9 mouse cellular contexts compared by ENCODE assay signal in genomic region chr9:114815315-114815714, GRCm38 (mm10). TPM values are rescaled to one million over a fixed set of nuclear protein-coding genes. Genes with fewer than 3 reads are reported as not detected.
DNase-seq lines count a peak whose midpoint lies in the region; ATAC-seq and TF ChIP-seq lines count a peak whose summit lies in the region.
"Had no signal": no experiment of that assay in that cellular context is flagged by ENCODE, and none has a peak within 500 bp of the region (broad histone marks: within the 10 kb centered on the region; RNA-seq: fewer than 3 reads in every experiment).

No protein-coding gene starts in this region.

- H3K36me3 ChIP-seq in heart, embryonic 12.5 days, result no peaks in the 10 kb centered on the region
- no peaks in the 10 kb centered on the region for H3K36me3 ChIP-seq in lung, embryonic 15.5 days
- H3K36me3 ChIP-seq in stomach, embryonic 16.5 days (ENCODE audit: control insufficient read depth, insufficient read depth, low read length), result no peaks in the 10 kb centered on the region
- no peaks in the 10 kb centered on the region for H3K36me3 ChIP-seq in midbrain, embryonic 11.5 days (ENCODE audit: control insufficient read depth, insufficient read depth, low read length)
- H3K36me3 ChIP-seq: neural tube, embryonic 13.5 days had no signal

- H3K27ac ChIP-seq in heart, embryonic 12.5 days (ENCODE audit: poor library complexity, severe bottlenecking), result no peak overlapping the region
- no peak overlapping the region for H3K27ac ChIP-seq in bone marrow, adult 2 months (ENCODE audit: control insufficient read depth, insufficient read depth, low read depth, low read length, poor library complexity)
- H3K27ac ChIP-seq in lung, embryonic 15.5 days, result no peak overlapping the region
- H3K27ac ChIP-seq in stomach, embryonic 16.5 days (ENCODE audit: low read length), result no peak overlapping the region
- no peak overlapping the region for H3K27ac ChIP-seq in midbrain, embryonic 11.5 days (ENCODE audit: low read depth, low read length)
- H3K27ac ChIP-seq: neural tube, embryonic 13.5 days had no signal

- H3K27me3 ChIP-seq in heart, embryonic 12.5 days (replicated peaks), result no peaks in the 10 kb centered on the region
- H3K27me3 ChIP-seq in lung, embryonic 15.5 days, result no peaks in the 10 kb centered on the region
- H3K27me3 ChIP-seq in stomach, embryonic 16.5 days (ENCODE audit: control insufficient read depth, insufficient read depth, low read length), result no peaks in the 10 kb centered on the region
- H3K27me3 ChIP-seq in midbrain, embryonic 11.5 days (ENCODE audit: control insufficient read depth, insufficient read depth, low read length), result no peaks in the 10 kb centered on the region
- H3K27me3 ChIP-seq: neural tube, embryonic 13.5 days had no signal

- no peak for ATAC-seq in heart, embryonic 12.5 days (ENCODE audit: insufficient number of reproducible peaks, low FRiP score)
- ATAC-seq in lung, embryonic 15.5 days (ENCODE audit: borderline replicate concordance, extremely low read depth, low FRiP score, low TSS enrichment), result peak; percentile 19; the same call in 1 of the 2 replicates
- peak; percentile 45; the same call in 1 of the 2 replicates for ATAC-seq in stomach, embryonic 16.5 days (ENCODE audit: insufficient read depth, low FRiP score)
- no peak for ATAC-seq in midbrain, embryonic 11.5 days (ENCODE audit: low FRiP score)

- no peaks in the 10 kb centered on the region for H3K4me1 ChIP-seq in heart, embryonic 12.5 days (replicated peaks)
- H3K4me1 ChIP-seq in bone marrow, adult 2 months (ENCODE audit: control insufficient read depth, insufficient read depth, low read length), result peaks cover 1% of the 10 kb centered on the region; the same call in 1 of the 2 replicates
- H3K4me1 ChIP-seq in lung, embryonic 15.5 days, result peaks cover 10% of the 10 kb centered on the region; the same call in 1 of the 2 replicates
- 0 out of 2 replicates have a peak, but pooled peaks cover 4% of the 10 kb centered on the region for H3K4me1 ChIP-seq in stomach, embryonic 16.5 days (ENCODE audit: control insufficient read depth, insufficient read depth, low read length)
- H3K4me1 ChIP-seq in midbrain, embryonic 11.5 days (ENCODE audit: control insufficient read depth, insufficient read depth, low read length), result no peaks in the 10 kb centered on the region
- H3K4me1 ChIP-seq: neural tube, embryonic 13.5 days had no signal

- 0 out of 2 replicates have a peak, but pooled peaks cover 4% of the 10 kb centered on the region for H3K9me3 ChIP-seq in heart, embryonic 12.5 days (replicated peaks)
- H3K9me3 ChIP-seq in lung, embryonic 15.5 days, result no peaks in the 10 kb centered on the region
- H3K9me3 ChIP-seq in stomach, embryonic 16.5 days (replicated peaks; ENCODE audit: control insufficient read depth, low read length), result no peaks in the 10 kb centered on the region
- H3K9me3 ChIP-seq in midbrain, embryonic 11.5 days (ENCODE audit: control insufficient read depth, low read length), result no peaks in the 10 kb centered on the region
- H3K9me3 ChIP-seq: neural tube, embryonic 13.5 days had no signal

- no peak overlapping the region for H3K4me2 ChIP-seq in heart, embryonic 12.5 days
- H3K4me2 ChIP-seq in lung, embryonic 15.5 days, result no peak overlapping the region
- no peak overlapping the region for H3K4me2 ChIP-seq in stomach, embryonic 16.5 days (ENCODE audit: low read depth, low read length)
- no peak overlapping the region for H3K4me2 ChIP-seq in midbrain, embryonic 11.5 days
- H3K4me2 ChIP-seq: neural tube, embryonic 13.5 days had no signal

- TF ChIP-seq POLR2A in bone marrow, adult 2 months (IDR thresholded peaks at IDR 0.05; ENCODE audit: borderline replicate concordance, control insufficient read depth, low read depth, low read length), result no peak

- H3K9ac ChIP-seq in heart, embryonic 12.5 days, result no peak overlapping the region
- no peak overlapping the region for H3K9ac ChIP-seq in lung, embryonic 15.5 days
- H3K9ac ChIP-seq in stomach, embryonic 16.5 days (ENCODE audit: low read length), result no peak overlapping the region
- H3K9ac ChIP-seq in midbrain, embryonic 11.5 days (ENCODE audit: low read length), result no peak overlapping the region
- H3K9ac ChIP-seq: neural tube, embryonic 13.5 days had no signal

- WGBS in heart, embryonic 12.5 days, result 68% methylated on average over 4 of the region's 4 CpGs
- whole genome bisulfite sequencing in bone marrow, adult 2 months, result 23% methylated on average over 4 of the region's 4 CpGs
- 56% methylated on average over 4 of the region's 4 CpGs for WGBS in lung, embryonic 15.5 days
- 67% methylated on average over 4 of the region's 4 CpGs for WGBS in stomach, embryonic 16.5 days
- WGBS in midbrain, embryonic 11.5 days, result 79% methylated on average over 4 of the region's 4 CpGs

- peak; percentile 22 to 39 for DNase-seq in heart, adult 9 months (ENCODE audit: low spot score in 2 of 2)
- peak; percentile 28 to 47 for DNase-seq in CD8-positive naive resting alpha-beta T cell, adult 2 months (ENCODE audit: low read depth in 2 of 2, low spot score in 2 of 2)
- DNase-seq in heart, postnatal 36 days, result peak; percentile 51 to 55
- no peak for DNase-seq in midbrain, embryonic 11.5 days (ENCODE audit: low spot score, missing footprints)

- peak; percentile 65 for TF ChIP-seq CTCF in bone marrow, adult 2 months (IDR thresholded peaks at IDR 0.05; ENCODE audit: control insufficient read depth, insufficient read depth, low read length)

- no peak overlapping the region for H3K4me3 ChIP-seq in heart, embryonic 12.5 days
- H3K4me3 ChIP-seq in bone marrow, adult 2 months (replicated peaks; ENCODE audit: control insufficient read depth, low read depth, low read length), result no peak overlapping the region
- H3K4me3 ChIP-seq in lung, embryonic 15.5 days, result no peak overlapping the region
- H3K4me3 ChIP-seq in stomach, embryonic 16.5 days (replicated peaks; ENCODE audit: low read length), result no peak overlapping the region
- no peak overlapping the region for H3K4me3 ChIP-seq in midbrain, embryonic 11.5 days (ENCODE audit: low read depth, low read length)
- H3K4me3 ChIP-seq: neural tube, embryonic 13.5 days had no signal

- intact Hi-C loops in heart, postnatal 36 days (cut with DNase I), result loop anchor here (1.0 to 10.0 kb wide), 5 partner anchors 18 to 239 kb away; partner anchors contain the start of gene Cmtm8

RNA-seq across cellular contexts. Expression of gene Cmtm8, which starts 28.6 kb away (rescaled TPM):
- polyA plus RNA-seq in heart, embryonic 12.5 days (2016; fragmentation: Nextera tagmentation; extraction: Ambion mirVana), result 14.9 and 16.2 TPM in 2 replicates
- 0.92 TPM in 1 of 2 replicates, not detected in the other for polyA plus RNA-seq in bone marrow, adult 2 months (2011; ENCODE audit: insufficient read depth, insufficient read length, low replicate concordance, missing spikeins)
- total RNA-seq in heart, postnatal 36 days (2021), result 10 to 100 TPM; 10.7 to 11.0 TPM
- polyA plus RNA-seq in lung, embryonic 15.5 days (2015; fragmentation: Nextera tagmentation; extraction: Ambion mirVana), result 93.2 and 102 TPM in 2 replicates
- polyA plus RNA-seq in stomach, embryonic 16.5 days (2015; fragmentation: Nextera tagmentation; extraction: Ambion mirVana), result 59.5 and 65.6 TPM in 2 replicates
- 13.6 and 15.5 TPM in 2 replicates for polyA plus RNA-seq in midbrain, embryonic 11.5 days (2014; fragmentation: Nextera tagmentation; extraction: Ambion mirVana)

RNA-seq across cellular contexts. Expression of gene Cmtm7, which starts 33.7 kb away (rescaled TPM):
- 104 TPM in 2 replicates for polyA plus RNA-seq in heart, embryonic 12.5 days (2016; fragmentation: Nextera tagmentation; extraction: Ambion mirVana)
- 106 and 300 TPM in 2 replicates for polyA plus RNA-seq in bone marrow, adult 2 months (2011; ENCODE audit: insufficient read depth, insufficient read length, low replicate concordance, missing spikeins)
- total RNA-seq in heart, postnatal 36 days (2021), result 10 to 100 TPM; 12.0 to 15.0 TPM
- 91.3 and 91.8 TPM in 2 replicates for polyA plus RNA-seq in lung, embryonic 15.5 days (2015; fragmentation: Nextera tagmentation; extraction: Ambion mirVana)
- polyA plus RNA-seq in stomach, embryonic 16.5 days (2015; fragmentation: Nextera tagmentation; extraction: Ambion mirVana), result 87.2 and 95.6 TPM in 2 replicates
- polyA plus RNA-seq in midbrain, embryonic 11.5 days (2014; fragmentation: Nextera tagmentation; extraction: Ambion mirVana), result 51.5 and 60.0 TPM in 2 replicates

Comparison
In these comparisons a context has a peak if more than half of its experiments do, and no peak if none do; other contexts are left out.
1. ATAC-seq: peak in lung, embryonic 15.5 days (single experiment) and stomach, embryonic 16.5 days (single experiment); none in heart, embryonic 12.5 days (single experiment) and midbrain, embryonic 11.5 days (single experiment).